Mouse (Mus musculus) limb, embryonic 14.5 days (tissue): Measurements from ENCODE around the gene Acer2. TPM values are rescaled to one million over a fixed set of nuclear protein-coding genes. Genes with fewer than 3 reads are reported as not detected.

Experiments
- ATAC-seq: fragments of 200-750 bp; cut with Nextera tagmentation; 2 replicates; pipeline ENCODE4 v1.8.0; 2017; ENCODE audit warnings: low read depth, moderate number of reproducible peaks, moderate TSS enrichment; ENCODE audit not compliant: low FRiP score
- DNase-seq: peaks from one replicate; pipeline ENCODE4 v3.0.0-alpha.2; 2015; ENCODE audit warnings: low spot score
- H3K27ac ChIP-seq: fragments of 300-500 bp; sonication (generic); replicated peaks from 2 replicates; pipeline ENCODE4 v1.5.1; 2014; ENCODE audit warnings: low read depth, mild to moderate bottlenecking, low read length, moderate library complexity, mixed read lengths
- H3K27me3 ChIP-seq: fragments of 300-500 bp; sonication (generic); 2 replicates; pipeline ENCODE4 v1.6.1; 2014; ENCODE audit warnings: low read length, mixed read lengths; ENCODE audit not compliant: control insufficient read depth, insufficient read depth
- H3K36me3 ChIP-seq: fragments of 300-500 bp; sonication (generic); 2 replicates; pipeline ENCODE4 v1.6.1; 2014; ENCODE audit warnings: mild to moderate bottlenecking, low read length, moderate library complexity, mixed read lengths; ENCODE audit not compliant: control insufficient read depth, insufficient read depth
- H3K4me1 ChIP-seq: fragments of 300-500 bp; sonication (generic); 2 replicates; pipeline ENCODE4 v1.6.1; 2014; ENCODE audit warnings: antibody characterized with exemption, low read length, mixed read lengths; ENCODE audit not compliant: control insufficient read depth, insufficient read depth
- H3K4me2 ChIP-seq: fragments of 300-500 bp; sonication (generic); replicated peaks from 2 replicates; pipeline ENCODE4 v1.6.1; 2014; ENCODE audit warnings: low read depth, mild to moderate bottlenecking, low read length, moderate library complexity; ENCODE audit not compliant: severe bottlenecking
- H3K4me3 ChIP-seq: fragments of 300-500 bp; sonication (generic); replicated peaks from 2 replicates; pipeline ENCODE4 v1.5.1; 2014; ENCODE audit warnings: low read length
- H3K9ac ChIP-seq: fragments of 300-500 bp; sonication (generic); 2 replicates; pipeline ENCODE4 v1.6.1; 2014; ENCODE audit warnings: mild to moderate bottlenecking, low read depth, low read length, moderate library complexity; ENCODE audit not compliant: severe bottlenecking
- H3K9me3 ChIP-seq: fragments of 300-500 bp; sonication (generic); 2 replicates; pipeline ENCODE4 v1.6.1; 2016; ENCODE audit warnings: low read length; ENCODE audit not compliant: control insufficient read depth
- POLR2A ChIP-seq: fragments of 200-500 bp; IDR thresholded peaks from 2 replicates; pipeline ENCODE4 v1.8.0; 2012; ENCODE audit warnings: inconsistent platforms, mild to moderate bottlenecking, moderate library complexity, borderline replicate concordance; ENCODE audit not compliant: insufficient read depth, insufficient read length; ENCODE audit errors: extremely low read depth
- WGBS: fragments of 180-500 bp; shearing (Covaris S2); extraction: QIAGEN DNeasy Blood & Tissue Kit; methylation state at CpG from one replicate; pipeline ENCODE4 v1.1.7; 2014; 5-methylcytosine and 5-hydroxymethylcytosine counted together
- polyA plus RNA-seq, 2 experiments: library from polyadenylated mRNA; depleted of rRNA in 1 of 2; stranded (reverse) in 1 of 2; unstranded in 1 of 2; fragments of >200 nt; fragmentation: Nextera tagmentation in 1 of 2; extraction: Ambion mirVana in 1 of 2; gene quantifications; 2 replicates each; pipeline versions ENCODE4 v1.2.1 to v1.2.3; 2012 to 2014

Acer2 gene
- polyA plus RNA-seq, 2 experiments = 8.6 to 15.9 TPM

DNA sequence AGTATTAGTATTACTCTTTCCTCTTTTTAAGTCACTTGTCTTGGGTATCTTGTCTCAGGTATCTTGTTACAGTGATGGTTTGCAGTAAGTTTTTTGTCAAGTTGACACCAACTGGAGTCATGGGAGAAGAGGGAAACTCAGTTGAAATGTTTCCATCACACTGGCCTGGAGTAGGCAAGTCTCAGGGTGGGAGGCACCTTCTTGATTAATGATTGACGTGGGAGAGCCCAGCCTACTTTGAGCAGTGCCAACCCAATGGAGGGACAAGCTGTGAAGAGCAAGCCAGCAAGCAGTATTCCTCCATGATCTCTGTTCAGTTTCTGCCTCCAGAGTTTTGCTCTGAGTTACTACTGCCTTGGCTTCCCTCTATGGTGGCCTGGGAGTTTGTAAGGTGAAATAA, 31.7 kb downstream of the Acer2 start:
- no peaks in the 10 kb centered on the region for H3K4me1 ChIP-seq
- ATAC-seq (no peak), DNase-seq (no peak)
- H3K4me2 ChIP-seq = no peak overlapping the region
- no peak overlapping the region for H3K27ac ChIP-seq
- TF ChIP-seq POLR2A = no peak
- 90% methylated on average over 1 of the region's 1 CpGs for WGBS
- no peaks in the 10 kb centered on the region for H3K9me3 ChIP-seq
- H3K27me3 ChIP-seq = no peaks in the 10 kb centered on the region
- H3K36me3 ChIP-seq = no peaks in the 10 kb centered on the region
- no peak overlapping the region for H3K4me3 ChIP-seq
- H3K9ac ChIP-seq = no peak overlapping the region

DNA sequence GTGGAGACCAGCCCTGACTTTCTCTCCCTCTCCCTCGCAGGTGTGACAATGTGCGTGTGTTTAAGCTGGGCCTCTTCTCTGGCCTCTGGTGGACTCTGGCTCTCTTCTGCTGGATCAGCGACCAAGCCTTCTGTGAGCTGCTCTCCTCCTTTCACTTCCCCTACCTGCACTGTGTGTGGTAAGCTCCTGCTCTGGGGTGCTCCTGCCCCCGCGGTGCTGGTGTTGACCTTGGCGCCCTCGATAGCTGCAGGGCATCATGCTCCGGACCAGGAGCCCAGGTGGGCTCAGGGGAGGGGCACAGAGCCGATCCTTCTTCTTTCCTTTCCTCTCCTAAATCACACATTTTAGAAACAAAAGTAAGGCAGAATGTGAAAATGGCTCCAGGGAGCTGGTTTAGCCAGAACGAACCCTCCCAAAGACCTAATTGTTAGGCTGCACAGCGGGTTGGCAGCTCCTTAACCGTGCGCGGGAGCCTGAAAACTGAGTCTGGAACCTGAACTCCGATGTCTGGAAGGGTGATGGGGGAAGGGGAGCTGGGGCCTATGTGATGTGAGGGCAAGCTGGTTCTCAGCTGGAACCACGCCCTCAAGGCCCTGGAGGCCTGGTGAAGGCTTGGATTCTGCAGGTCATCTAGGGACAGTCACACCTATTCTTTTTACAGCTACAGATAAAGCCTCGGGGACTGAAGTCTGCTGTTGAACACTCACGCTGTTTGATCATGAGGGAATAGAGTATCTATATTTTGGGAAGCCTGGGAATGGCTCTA, 37.6 kb downstream of the Acer2 start:
- WGBS = 12% methylated on average over 18 of the region's 18 CpGs
- H3K9ac ChIP-seq = peak overlapping the region; percentile 21; the same call in 1 of the 2 replicates

GRCm38 (mm10) chr4:86912757-86913156, 38.6 kb downstream of the Acer2 start:
- Histone ChIP-seq H3K27me3 (no peaks in the 10 kb centered on the region), H3K4me1 (peaks cover 6% of the 10 kb centered on the region), H3K36me3 (no peaks in the 10 kb centered on the region), H3K9me3 (no peaks in the 10 kb centered on the region), H3K4me3 (no peak overlapping the region), H3K9ac (no peak overlapping the region), H3K4me2 (no peak overlapping the region), H3K27ac (no peak overlapping the region)
- TF ChIP-seq POLR2A = no peak
- ATAC-seq (no peak), DNase-seq (no peak)
- 80% methylated on average over 7 of the region's 7 CpGs for WGBS

More for the DNA sequence above, 37.6 kb downstream of the Acer2 start:
- peak overlapping the region; percentile 14; the same call in 1 of the 2 replicates for H3K27ac ChIP-seq
- H3K36me3 ChIP-seq = no peaks in the 10 kb centered on the region
- peaks cover 6% of the 10 kb centered on the region for H3K4me1 ChIP-seq
- no peak for ATAC-seq
- TF ChIP-seq POLR2A = no peak
- peak; percentile 12 for DNase-seq
- H3K27me3 ChIP-seq = no peaks in the 10 kb centered on the region
- H3K9me3 ChIP-seq = no peaks in the 10 kb centered on the region
- H3K4me2 ChIP-seq = peak overlapping the region; percentile 31
- no peak overlapping the region for H3K4me3 ChIP-seq

DNA sequence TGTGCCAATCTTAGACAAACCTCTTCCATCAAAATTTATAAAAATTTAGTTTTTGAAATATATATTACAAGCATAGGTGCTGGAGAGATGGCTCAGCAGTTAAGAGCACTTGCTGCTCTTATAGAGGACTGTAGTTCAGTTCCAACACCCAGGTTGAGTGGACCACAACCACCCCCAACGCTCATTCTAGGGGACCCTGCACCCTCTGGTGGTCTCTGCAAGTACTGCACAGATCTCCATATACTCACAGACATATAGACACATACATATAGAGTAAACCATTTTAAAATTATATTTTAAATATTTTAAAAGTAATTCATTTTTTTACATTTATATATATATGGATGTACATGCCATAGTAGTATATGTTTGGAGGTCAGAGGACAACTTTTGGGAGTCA, 41.9 kb downstream of the Acer2 start:
- Histone ChIP-seq H3K9me3 (no peaks in the 10 kb centered on the region), H3K4me1 (peaks cover 6% of the 10 kb centered on the region), H3K27ac (no peak overlapping the region), H3K4me2 (no peak overlapping the region), H3K36me3 (no peaks in the 10 kb centered on the region), H3K4me3 (no peak overlapping the region), H3K9ac (no peak overlapping the region), H3K27me3 (no peaks in the 10 kb centered on the region)
- TF ChIP-seq POLR2A = no peak
- ATAC-seq (no peak), DNase-seq (no peak)
- 39% methylated on average over 1 of the region's 1 CpGs for WGBS

GRCm38 (mm10) chr4:86923476-86924055, 49.4 kb downstream of the Acer2 start:
- Histone ChIP-seq H3K9me3 (no peaks in the 10 kb centered on the region), H3K27ac (no peak overlapping the region), H3K4me1 (no peaks in the 10 kb centered on the region), H3K4me2 (no peak overlapping the region), H3K27me3 (no peaks in the 10 kb centered on the region), H3K9ac (no peak overlapping the region), H3K4me3 (no peak overlapping the region), H3K36me3 (no peaks in the 10 kb centered on the region)
- DNase-seq = no peak
- no peak for ATAC-seq
- WGBS = 85% methylated on average over 3 of the region's 3 CpGs
- no peak for TF ChIP-seq POLR2A
